Mouse (Mus musculus): ENCODE data around the gene Btbd16.
A peak's percentile ranks its signal among the peaks of the same experiment; 100 is the strongest.

The Btbd16 gene

DNA sequence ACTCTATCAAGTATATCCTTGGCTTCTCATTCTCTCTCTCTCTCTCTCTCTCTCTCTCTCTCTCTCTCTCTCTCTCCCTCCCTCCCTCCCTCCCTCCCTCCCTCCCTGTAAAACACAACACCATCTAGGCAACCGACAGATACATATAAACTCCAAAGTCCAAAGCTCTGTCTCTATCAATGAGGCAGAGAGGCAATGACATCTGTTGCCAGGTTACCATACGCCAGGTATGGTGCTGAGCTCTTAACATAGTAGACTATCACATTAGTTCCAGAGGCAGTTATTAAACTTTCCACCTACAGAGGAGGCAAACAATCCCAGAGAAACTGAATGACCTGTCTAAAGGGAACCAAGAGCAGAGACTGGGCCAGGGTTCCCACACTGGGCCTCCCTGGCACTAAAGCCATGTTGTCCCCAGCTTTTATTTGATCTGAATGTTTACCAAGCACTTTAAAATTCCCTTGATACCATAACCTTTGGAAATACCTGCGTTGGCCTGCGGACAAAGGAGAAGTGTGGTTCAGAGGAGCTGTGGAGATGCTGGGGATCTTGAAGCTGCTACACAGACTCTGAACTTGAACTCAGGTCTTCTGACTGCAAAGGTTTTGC is 80.9 kb downstream of the Btbd16 start:
- Histone ChIP-seq H3K36me3 (ENCODE audit: control insufficient read depth, insufficient read depth, low read length, poor library complexity, severe bottlenecking) (no peaks in the 10 kb centered on the region), H3K27me3 (ENCODE audit: control insufficient read depth, insufficient read depth, low read length, poor library complexity, severe bottlenecking) (no peaks in the 10 kb centered on the region)
- DNase-seq (ENCODE audit: low read depth, low spot score): no peak

DNA sequence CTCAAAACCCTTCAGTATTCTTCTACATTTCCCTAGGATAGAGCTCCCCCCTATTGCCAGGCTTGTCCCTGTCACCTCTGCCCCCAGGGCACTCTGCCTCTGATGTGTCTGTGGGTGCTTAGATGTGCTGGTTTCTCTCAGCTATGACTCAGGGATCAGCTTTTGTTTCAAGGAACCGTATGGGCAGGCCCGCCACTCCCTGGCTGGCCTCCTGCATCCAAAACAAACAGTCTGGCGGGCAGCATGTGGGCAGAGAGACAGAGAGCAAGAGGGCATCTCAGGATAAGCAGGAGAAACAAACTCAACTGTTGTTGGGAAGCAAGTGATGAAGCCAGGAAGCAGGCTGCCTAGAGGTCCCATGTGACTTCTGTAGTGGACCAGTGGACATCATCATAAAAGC is 81.8 kb downstream of the Btbd16 start:
- DNase-seq (ENCODE audit: low read depth, low spot score): no peak
- Histone ChIP-seq H3K36me3 (ENCODE audit: control insufficient read depth, insufficient read depth, low read length, poor library complexity, severe bottlenecking) (no peaks in the 10 kb centered on the region), H3K27me3 (ENCODE audit: control insufficient read depth, insufficient read depth, low read length, poor library complexity, severe bottlenecking) (no peaks in the 10 kb centered on the region)

DNA sequence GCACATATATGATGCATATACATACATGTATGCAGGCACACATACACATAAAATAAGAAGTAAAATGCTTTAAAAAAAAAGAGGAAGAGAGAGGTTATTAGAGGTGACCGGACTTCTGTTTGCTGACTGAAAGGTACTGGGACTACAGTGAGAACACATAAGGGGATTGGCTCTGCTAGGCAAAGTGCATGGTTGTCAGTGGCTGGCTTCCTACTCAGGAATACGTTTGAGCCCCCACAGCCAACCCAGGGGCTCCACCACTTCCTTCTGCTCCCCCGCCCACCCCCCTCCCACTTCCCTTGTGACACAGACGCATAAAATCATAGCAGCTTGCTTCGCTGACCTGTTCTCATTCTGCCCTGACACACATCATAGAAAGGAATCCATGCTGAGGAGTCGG is 84.1 kb downstream of the Btbd16 start:
- H3K36me3 ChIP-seq (ENCODE audit: control insufficient read depth, insufficient read depth, low read length, poor library complexity, severe bottlenecking): no peaks in the 10 kb centered on the region
- peak; percentile 69 for DNase-seq (ENCODE audit: low read depth, low spot score)
- peaks cover 1% of the 10 kb centered on the region; the same call in 1 of the 2 replicates for H3K27me3 ChIP-seq (ENCODE audit: control insufficient read depth, insufficient read depth, low read length, poor library complexity, severe bottlenecking)

DNA sequence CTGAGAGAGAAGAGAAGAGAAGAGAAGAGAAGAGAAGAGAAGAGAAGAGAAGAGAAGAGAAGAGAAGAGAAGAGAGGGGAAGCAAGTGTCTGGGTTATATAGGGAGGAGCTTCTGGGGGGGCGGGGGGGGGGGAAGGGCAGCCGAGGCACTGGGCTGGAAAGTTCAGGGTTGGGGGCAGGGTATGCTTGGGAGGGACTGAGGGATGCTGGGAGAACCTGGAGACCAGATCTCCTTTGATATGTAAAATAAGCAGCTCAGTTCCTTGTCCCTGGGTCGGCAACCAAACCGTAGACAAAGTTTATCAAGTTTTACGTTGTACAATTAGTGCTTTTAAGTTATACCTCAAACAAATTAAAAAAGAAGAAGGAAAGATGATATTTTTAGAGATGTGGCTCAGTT is 86.1 kb downstream of the Btbd16 start:
- Histone ChIP-seq H3K27me3 (ENCODE audit: control insufficient read depth, insufficient read depth, low read length, poor library complexity, severe bottlenecking) (peaks cover 1% of the 10 kb centered on the region; the same call in 1 of the 2 replicates), H3K36me3 (ENCODE audit: control insufficient read depth, insufficient read depth, low read length, poor library complexity, severe bottlenecking) (no peaks in the 10 kb centered on the region)
- DNase-seq (ENCODE audit: low read depth, low spot score): no peak

DNA sequence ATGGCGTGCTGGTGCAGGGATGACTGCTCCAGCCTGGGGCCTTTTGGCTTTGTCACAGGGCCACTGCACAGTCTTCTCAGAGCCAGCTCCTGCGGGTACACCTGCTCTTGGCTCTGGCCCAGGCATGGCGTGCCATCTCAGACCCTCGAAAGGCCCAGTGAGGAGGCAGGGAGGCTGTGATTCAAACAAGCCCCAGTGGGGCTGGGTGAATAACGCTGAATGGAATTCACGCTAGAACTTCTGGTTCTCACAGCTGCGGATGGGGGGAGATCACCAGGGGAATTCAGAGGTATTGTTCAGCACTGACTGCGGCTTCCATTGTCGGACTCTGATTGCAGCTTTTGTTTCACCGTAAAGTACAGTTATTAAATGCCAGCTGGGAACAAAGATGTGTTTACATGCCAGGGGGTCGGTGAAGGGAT is 86.9 kb downstream of the Btbd16 start:
- peaks cover 1% of the 10 kb centered on the region; the same call in 1 of the 2 replicates for H3K27me3 ChIP-seq (ENCODE audit: control insufficient read depth, insufficient read depth, low read length, poor library complexity, severe bottlenecking)
- H3K36me3 ChIP-seq (ENCODE audit: control insufficient read depth, insufficient read depth, low read length, poor library complexity, severe bottlenecking): no peaks in the 10 kb centered on the region
- no peak for DNase-seq (ENCODE audit: low read depth, low spot score)

DNA sequence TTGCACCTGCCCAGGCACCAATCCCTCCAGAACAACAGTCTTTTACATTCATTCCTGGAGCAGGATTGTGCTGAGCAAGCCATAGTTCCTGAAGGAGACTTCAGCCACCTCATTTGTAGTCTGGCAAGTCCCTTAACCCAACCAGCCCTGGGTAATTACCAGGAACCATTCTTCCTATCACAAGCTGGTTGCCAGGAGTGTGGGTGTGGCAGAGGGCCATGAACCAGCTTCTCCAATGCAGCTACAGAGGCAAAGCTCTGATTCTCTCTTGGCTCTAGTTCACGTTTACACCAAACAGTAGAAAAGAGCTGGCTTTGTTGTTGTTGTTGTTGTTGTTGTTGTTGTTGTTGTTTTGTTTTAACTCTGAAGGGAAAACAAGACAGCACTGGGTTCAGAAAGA is 88.6 kb downstream of the Btbd16 start:
- Histone ChIP-seq H3K27me3 (ENCODE audit: control insufficient read depth, insufficient read depth, low read length, poor library complexity, severe bottlenecking) (peaks cover 1% of the 10 kb centered on the region; the same call in 1 of the 2 replicates), H3K36me3 (ENCODE audit: control insufficient read depth, insufficient read depth, low read length, poor library complexity, severe bottlenecking) (no peaks in the 10 kb centered on the region)
- DNase-seq (ENCODE audit: low read depth, low spot score): no peak

DNA sequence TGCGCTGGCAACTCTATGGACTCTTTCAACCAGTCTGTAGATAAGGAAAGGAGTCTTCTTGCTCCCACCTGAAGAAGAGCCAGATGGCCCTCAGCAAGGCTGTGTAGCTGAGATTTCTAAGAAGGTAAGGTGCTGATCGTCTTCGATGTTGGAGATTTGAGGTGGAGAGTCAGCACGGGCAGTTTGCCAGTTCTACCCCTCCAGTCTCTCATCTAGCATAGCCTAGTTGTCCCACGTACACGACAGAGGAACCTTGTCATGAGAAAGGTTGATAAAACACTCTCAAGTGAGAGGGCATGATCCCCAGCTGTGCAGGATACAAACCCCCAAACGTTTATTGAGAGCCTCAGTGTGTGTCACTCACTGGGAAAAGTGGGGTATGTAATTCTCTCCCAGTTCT is 90.8 kb downstream of the Btbd16 start:
- H3K27me3 ChIP-seq (ENCODE audit: control insufficient read depth, insufficient read depth, low read length, poor library complexity, severe bottlenecking): peaks cover 1% of the 10 kb centered on the region; the same call in 1 of the 2 replicates
- DNase-seq (ENCODE audit: low read depth, low spot score): no peak
- H3K36me3 ChIP-seq (ENCODE audit: control insufficient read depth, insufficient read depth, low read length, poor library complexity, severe bottlenecking): no peaks in the 10 kb centered on the region

DNA sequence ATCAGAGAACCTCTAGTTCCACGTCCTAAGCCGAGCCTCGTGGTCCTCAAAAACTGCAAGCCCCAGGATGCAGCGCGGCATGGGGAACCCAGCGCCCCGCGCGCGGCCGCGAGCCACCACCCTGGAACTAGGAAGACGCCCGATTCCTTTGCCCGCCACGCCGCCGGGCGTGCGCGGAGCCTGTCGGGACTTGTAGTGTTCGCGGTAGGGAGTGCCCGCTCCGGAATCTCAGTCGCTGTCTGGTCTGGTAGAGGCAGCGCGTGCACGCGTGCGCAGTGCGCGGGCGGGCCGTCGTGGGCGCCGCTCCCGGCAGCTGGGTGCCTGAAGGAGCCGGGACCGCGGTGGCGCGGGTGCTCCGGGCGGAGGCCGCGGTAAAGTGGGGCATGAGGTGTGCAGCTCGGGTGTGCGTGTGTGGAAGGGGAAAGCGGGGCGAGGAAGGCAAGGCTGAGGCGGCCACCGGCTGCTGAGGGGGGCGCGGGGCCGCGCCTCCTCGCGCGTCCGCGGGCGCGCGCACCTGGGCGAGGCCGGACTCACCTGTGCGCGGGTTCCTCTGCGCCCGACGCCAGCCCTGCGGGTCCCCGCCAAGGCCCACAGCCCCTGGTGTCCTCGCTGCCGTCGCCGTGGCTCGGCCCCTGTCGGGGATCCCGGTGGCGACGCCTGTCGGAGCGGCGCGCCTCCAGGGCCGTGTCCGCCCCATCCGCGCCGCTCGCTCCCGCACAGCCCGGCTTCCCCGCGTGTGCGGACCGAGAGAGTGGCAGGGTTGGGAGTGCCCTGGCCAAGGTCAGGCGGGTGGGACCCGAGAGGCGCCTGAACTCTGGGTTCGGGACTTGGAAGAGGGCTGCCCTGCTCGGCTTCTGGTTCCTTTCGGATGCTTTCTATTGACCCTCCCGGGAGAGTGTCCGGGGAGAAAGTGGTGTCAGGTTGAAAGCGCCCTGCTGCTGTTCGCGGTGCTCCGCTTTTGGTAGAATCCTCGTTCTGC is 92.0 kb downstream of the Btbd16 start, which contains the start of gene Plekha1:
Gene Plekha1, plus strand, starts transcription at position 144 of the 979 bp plus-strand sequence.
- peak; percentile 97 for DNase-seq (ENCODE audit: low read depth, low spot score)
- no peaks in the 10 kb centered on the region for H3K36me3 ChIP-seq (ENCODE audit: control insufficient read depth, insufficient read depth, low read length, poor library complexity, severe bottlenecking)
- peaks cover 1% of the 10 kb centered on the region; the same call in 1 of the 2 replicates for H3K27me3 ChIP-seq (ENCODE audit: control insufficient read depth, insufficient read depth, low read length, poor library complexity, severe bottlenecking)

DNA sequence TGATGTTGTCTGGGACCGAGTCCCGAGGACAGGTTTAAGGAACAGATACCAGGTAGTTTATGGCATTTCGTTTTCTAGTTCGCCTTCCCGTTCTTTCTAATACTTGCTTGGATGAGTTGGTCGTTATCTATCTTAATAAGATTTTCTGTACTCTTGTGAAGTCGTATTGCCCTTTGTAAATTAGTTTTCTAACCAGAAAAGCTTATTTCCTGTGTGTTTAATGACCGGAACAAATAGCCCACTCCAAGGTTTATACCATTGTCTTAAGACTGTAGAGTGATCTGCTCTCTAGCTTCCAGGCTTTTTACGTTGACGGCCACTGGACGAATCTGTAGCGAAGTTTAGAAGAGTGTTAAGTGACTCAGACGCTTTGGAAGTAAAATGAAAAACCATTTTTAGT is 92.8 kb downstream of the Btbd16 start:
- H3K27me3 ChIP-seq (ENCODE audit: control insufficient read depth, insufficient read depth, low read length, poor library complexity, severe bottlenecking): peaks cover 1% of the 10 kb centered on the region; the same call in 1 of the 2 replicates
- H3K36me3 ChIP-seq (ENCODE audit: control insufficient read depth, insufficient read depth, low read length, poor library complexity, severe bottlenecking): no peaks in the 10 kb centered on the region
- DNase-seq (ENCODE audit: low read depth, low spot score): peak; percentile 36

DNA sequence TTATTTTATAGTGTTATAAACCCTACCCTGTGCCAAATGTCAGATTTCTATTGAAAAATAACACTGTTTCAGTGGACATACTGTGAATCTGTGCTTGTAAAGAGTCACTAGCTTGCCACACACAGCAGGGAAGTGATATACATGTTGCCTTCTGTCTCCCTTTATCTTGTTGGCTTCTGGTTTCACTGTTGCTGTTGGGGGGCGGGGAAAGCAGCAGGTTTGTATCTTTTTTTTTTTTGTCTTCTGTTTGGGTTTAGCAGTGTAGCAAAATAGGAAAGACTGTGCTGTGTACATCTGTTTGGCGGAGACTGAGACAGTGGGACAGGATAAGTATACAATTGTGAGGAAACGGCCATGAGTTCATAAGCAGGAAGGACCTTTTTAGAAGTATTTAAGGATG is 93.4 kb downstream of the Btbd16 start:
- no peaks in the 10 kb centered on the region for H3K36me3 ChIP-seq (ENCODE audit: control insufficient read depth, insufficient read depth, low read length, poor library complexity, severe bottlenecking)
- DNase-seq (ENCODE audit: low read depth, low spot score): peak; percentile 19

More for the DNA sequence above, 93.4 kb downstream of the Btbd16 start:
- no peaks in the 10 kb centered on the region for H3K27me3 ChIP-seq (ENCODE audit: control insufficient read depth, insufficient read depth, low read length, poor library complexity, severe bottlenecking)
